ENCODE assay signal across 8 mouse cellular contexts in the genomic region with DNA sequence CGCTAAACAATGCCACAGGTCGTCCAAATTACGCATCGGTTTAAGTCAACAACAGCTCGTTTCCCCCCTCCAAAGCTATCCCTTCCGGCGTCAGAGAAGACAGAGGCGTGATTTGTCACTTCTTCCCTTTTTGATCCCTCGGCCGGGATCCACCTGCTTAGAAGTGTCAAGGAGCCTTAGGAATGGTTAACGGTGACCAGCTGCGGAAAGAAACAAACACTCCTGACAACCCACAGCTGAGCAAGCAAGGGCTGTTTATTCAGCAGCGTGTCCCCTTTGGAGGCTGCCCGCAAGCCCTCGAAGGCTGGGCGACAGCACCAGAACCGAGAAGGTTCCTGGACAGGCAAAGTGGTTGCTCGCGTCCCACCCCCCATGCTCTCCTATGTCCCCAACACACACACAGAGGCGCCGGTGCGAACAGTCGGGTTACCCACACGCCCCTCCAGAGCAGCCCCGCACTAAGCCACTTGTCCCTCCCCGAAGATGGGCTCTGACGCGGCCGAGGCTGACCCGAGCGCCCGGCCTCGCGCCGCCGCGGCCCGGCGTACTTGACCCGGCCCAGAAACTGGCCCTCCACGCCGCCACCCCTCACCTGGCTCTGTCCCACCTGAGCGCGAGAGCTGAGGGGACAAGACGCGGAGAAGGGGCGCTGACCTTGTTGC. TPM values are rescaled to one million over a fixed set of nuclear protein-coding genes. Genes with fewer than 3 reads are reported as not detected.
A peak's percentile ranks its signal among the peaks of the same experiment; 100 is the strongest.
DNase-seq lines count a peak whose midpoint lies in the region; TF ChIP-seq lines count a peak whose summit lies in the region.

No protein-coding gene starts in this region.

- peaks cover 11% of the 10 kb centered on the region for H3K36me3 ChIP-seq in thymus, adult 2 months (ENCODE audit: control insufficient read depth, insufficient read depth, low read length)
- H3K36me3 ChIP-seq in limb, embryonic 10.5 days, result peaks cover 25% of the 10 kb centered on the region
- peaks cover 25% of the 10 kb centered on the region for H3K36me3 ChIP-seq in midbrain, embryonic 10.5 days
- no peaks in the 10 kb centered on the region for H3K36me3 ChIP-seq in spleen, adult 2 months (ENCODE audit: control insufficient read depth, insufficient read depth, low read length)

- under 1% methylated on average over 47 of the region's 47 CpGs for WGBS in thymus, adult 2 months
- WGBS in limb, embryonic 10.5 days, result under 1% methylated on average over 47 of the region's 47 CpGs
- under 1% methylated on average over 47 of the region's 47 CpGs for whole genome bisulfite sequencing in midbrain, embryonic 10.5 days
- under 1% methylated on average over 47 of the region's 47 CpGs for WGBS in spleen, adult 2 months

- no peak for TF ChIP-seq CTCF in thymus, adult 2 months (IDR thresholded peaks at IDR 0.05; ENCODE audit: borderline replicate concordance, control insufficient read depth, extremely low read depth, insufficient read depth, low read length, poor library complexity)
- TF ChIP-seq CTCF in cortical plate, adult 2 months (IDR thresholded peaks at IDR 0.05; ENCODE audit: extremely low read depth, insufficient read depth, low read length), result no peak
- TF ChIP-seq CTCF in spleen, adult 2 months (IDR thresholded peaks at IDR 0.05; ENCODE audit: extremely low read depth, insufficient read depth, insufficient read length, insufficient replicate concordance), result no peak

- H3K4me1 ChIP-seq in thymus, adult 2 months (replicated peaks; ENCODE audit: control insufficient read depth, insufficient read depth, low read length), result peaks cover 8% of the 10 kb centered on the region
- H3K4me1 ChIP-seq in cortical plate, adult 2 months (ENCODE audit: control insufficient read depth, insufficient read depth, low read length), result peaks cover 7% of the 10 kb centered on the region
- H3K4me1 ChIP-seq in limb, embryonic 10.5 days, result peaks cover 15% of the 10 kb centered on the region
- H3K4me1 ChIP-seq in midbrain, embryonic 10.5 days, result peaks cover 25% of the 10 kb centered on the region
- no peaks in the 10 kb centered on the region; the same call in none of the 2 replicates for H3K4me1 ChIP-seq in spleen, adult 2 months (ENCODE audit: control insufficient read depth, insufficient read depth, insufficient read length)

- peak overlapping the region; percentile 72 for H3K4me3 ChIP-seq in thymus, adult 2 months (ENCODE audit: control insufficient read depth, insufficient read depth, low read length)
- H3K4me3 ChIP-seq in cortical plate, adult 2 months (ENCODE audit: insufficient read depth, low read length), result peak overlapping the region; percentile 94
- peak overlapping the region; percentile 81 for H3K4me3 ChIP-seq in limb, embryonic 10.5 days
- H3K4me3 ChIP-seq in midbrain, embryonic 10.5 days, result peak overlapping the region; percentile 100
- H3K4me3 ChIP-seq in spleen, adult 2 months (ENCODE audit: extremely low read depth, insufficient read depth, insufficient read length), result peak overlapping the region; percentile 87

- no peak for DNase-seq in thymus, adult 2 months
- no peak for DNase-seq in thymus, postnatal 25 days
- DNase-seq in gastrocnemius, adult 8-10 months (ENCODE audit: low spot score in 2 of 2), result peak; percentile 29 to 30
- peak; percentile 65 for DNase-seq in induced T-regulatory cell, adult 2 months (ENCODE audit: low read depth)
- DNase-seq in limb, embryonic 10.5 days (ENCODE audit: low spot score), result peak; percentile 63
- no peak for DNase-seq in midbrain, embryonic 10.5 days (ENCODE audit: low spot score)
- peak; percentile 3 to 25 for DNase-seq in spleen, adult 2 months (ENCODE audit: low read depth in 1 of 2, low spot score in 2 of 2)

- H3K9me3 ChIP-seq in limb, embryonic 10.5 days (replicated peaks), result no peaks in the 10 kb centered on the region
- H3K9me3 ChIP-seq in midbrain, embryonic 10.5 days (replicated peaks), result no peaks in the 10 kb centered on the region

- H3K27me3 ChIP-seq in thymus, adult 2 months (ENCODE audit: control insufficient read depth, insufficient read depth, low read length), result no peaks in the 10 kb centered on the region; the same call in 1 of the 2 replicates
- H3K27me3 ChIP-seq in limb, embryonic 10.5 days (ENCODE audit: low read depth, poor library complexity, severe bottlenecking), result no peaks in the 10 kb centered on the region
- H3K27me3 ChIP-seq in midbrain, embryonic 10.5 days (ENCODE audit: low read depth, poor library complexity, severe bottlenecking), result peaks cover 5% of the 10 kb centered on the region; the same call in 1 of the 2 replicates
- H3K27me3 ChIP-seq in spleen, adult 2 months (ENCODE audit: control insufficient read depth, insufficient read depth, low read length), result peaks cover 3% of the 10 kb centered on the region

- no peak overlapping the region for H3K27ac ChIP-seq in thymus, adult 2 months (ENCODE audit: control insufficient read depth, insufficient read depth, low read length)
- H3K27ac ChIP-seq in cortical plate, adult 2 months (ENCODE audit: insufficient read depth, low read length), result peak overlapping the region; percentile 99
- H3K27ac ChIP-seq in limb, embryonic 10.5 days, result peak overlapping the region; percentile 96
- H3K27ac ChIP-seq in midbrain, embryonic 10.5 days (replicated peaks), result peak overlapping the region; percentile 98
- peak overlapping the region; percentile 82 for H3K27ac ChIP-seq in spleen, adult 2 months (ENCODE audit: insufficient read depth, low read length)

- TF ChIP-seq POLR2A in thymus, adult 2 months (IDR thresholded peaks at IDR 0.05; ENCODE audit: control insufficient read depth, extremely low read depth, insufficient read depth, low read length, poor library complexity), result no peak
- peak; percentile 36; the same call in 1 of the 2 replicates for TF ChIP-seq POLR2A in cortical plate, adult 2 months (IDR thresholded peaks at IDR 0.05; ENCODE audit: extremely low read depth, insufficient read depth, low read length)
- no peak for TF ChIP-seq POLR2A in spleen, adult 2 months (IDR thresholded peaks at IDR 0.05; ENCODE audit: low read depth, low read length)

RNA-seq across cellular contexts. Expression of a gene that starts 0.6 kb away (rescaled TPM):
- 34.4 and 55.9 TPM in 2 replicates for polyA plus RNA-seq in thymus, adult 2 months (2012; rRNA removed)
- polyA plus RNA-seq in cortical plate, adult 2 months (2012; rRNA removed), result 66.2 and 67.6 TPM in 2 replicates
- total RNA-seq in gastrocnemius, adult 8-10 months (2022), result 10 to 100 TPM; 78.2 to 92.8 (median 84.4) TPM
- 128 and 130 TPM in 2 replicates for polyA plus RNA-seq in limb, embryonic 10.5 days (2016; fragmentation: Nextera tagmentation; extraction: Ambion mirVana)
- polyA plus RNA-seq in midbrain, embryonic 10.5 days (2016; fragmentation: Nextera tagmentation; extraction: Ambion mirVana), result 111 and 115 TPM in 2 replicates
- 21.2 and 23.4 TPM in 2 replicates for polyA plus RNA-seq in spleen, adult 2 months (2012; rRNA removed)

RNA-seq across cellular contexts. Expression of a gene that starts 1.6 kb away (rescaled TPM):
- polyA plus RNA-seq in thymus, adult 2 months (2012; rRNA removed), result 3.5 and 3.8 TPM in 2 replicates
- 32.7 and 35.8 TPM in 2 replicates for polyA plus RNA-seq in cortical plate, adult 2 months (2012; rRNA removed)
- total RNA-seq in gastrocnemius, adult 8-10 months (2022), result 10 to 100 TPM; 59.4 to 62.5 (median 61.2) TPM
- polyA plus RNA-seq in limb, embryonic 10.5 days (2016; fragmentation: Nextera tagmentation; extraction: Ambion mirVana), result 0.65 and 0.78 TPM in 2 replicates
- 1.2 and 2.0 TPM in 2 replicates for polyA plus RNA-seq in midbrain, embryonic 10.5 days (2016; fragmentation: Nextera tagmentation; extraction: Ambion mirVana)
- 4.1 and 4.2 TPM in 2 replicates for polyA plus RNA-seq in spleen, adult 2 months (2012; rRNA removed)

Comparison
In these comparisons a context has a peak if more than half of its experiments do, and no peak if none do; other contexts are left out.
1. DNase-seq: peak in gastrocnemius, adult 8-10 months (2 of 2), induced T-regulatory cell, adult 2 months (single experiment), limb, embryonic 10.5 days (single experiment) and spleen, adult 2 months (2 of 2); none in thymus, adult 2 months (single experiment), thymus, postnatal 25 days (single experiment) and midbrain, embryonic 10.5 days (single experiment).
2. Peak in every context shown above with its lines, with median percentiles within 50 percentile points of each other: H3K4me3 ChIP-seq.